Mouse (Mus musculus) C2C12 (cell line): ENCODE results near the gene Cpxm1.

Experiments
- CTCF ChIP-seq: IDR thresholded peaks from one replicate; pipeline ENCODE4 v1.5.1; 2011; ENCODE audit not compliant: control insufficient read depth, insufficient read depth, insufficient read length
- USF1 ChIP-seq: IDR thresholded peaks from one replicate; pipeline ENCODE4 v1.6.1; 2011; ENCODE audit warnings: low read depth, mild to moderate bottlenecking, control low read depth, moderate library complexity

DNA sequence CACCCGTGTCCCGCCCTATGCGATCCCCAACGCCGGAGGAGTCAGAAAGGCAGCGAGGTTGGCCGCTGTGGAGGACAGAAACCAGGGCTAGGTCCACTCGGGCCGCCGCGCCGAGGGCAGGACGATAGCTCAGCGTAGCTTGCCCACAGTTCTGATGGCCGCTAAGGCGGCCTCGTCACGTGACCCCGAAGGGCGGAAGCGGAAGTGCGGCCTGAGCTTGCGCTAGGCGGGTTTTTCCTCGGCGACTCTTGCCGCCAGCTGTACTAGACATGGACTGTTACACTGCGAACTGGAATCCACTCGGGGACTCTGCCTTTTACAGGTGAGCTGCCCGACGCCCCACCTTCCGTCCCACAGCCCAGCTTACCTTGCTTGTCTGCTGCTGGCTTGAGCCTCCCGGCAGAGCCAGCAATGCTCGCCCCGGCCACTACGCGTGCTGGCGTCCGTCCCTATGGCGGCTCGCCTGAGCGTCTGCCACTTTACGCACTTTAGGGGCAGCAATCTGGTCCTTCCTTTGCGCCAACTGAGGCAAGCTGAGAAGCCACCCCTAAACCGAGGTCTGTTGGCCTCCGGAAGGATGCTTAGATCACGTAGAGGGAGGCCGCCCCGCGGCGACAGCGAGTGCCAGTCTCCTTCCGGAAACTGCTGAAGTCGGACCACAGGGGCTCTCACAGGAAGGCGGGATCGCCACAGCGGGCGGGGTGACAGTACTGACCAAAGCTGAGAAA is 26.9 kb upstream of the Cpxm1 start, which contains the start of the genes Vps16 and Pced1a:
- TF ChIP-seq USF1, result peak; percentile 99
- no peak for TF ChIP-seq CTCF
